Mouse (Mus musculus) heart, postnatal 25 days (tissue): ENCODE measurements around the gene Mrto4. TPM values are rescaled to one million over a fixed set of nuclear protein-coding genes. Genes with fewer than 3 reads are reported as not detected.

Source experiments
- DNase-seq: peaks from one replicate; pipeline ENCODE4 v3.0.0; 2022; ENCODE audit warnings: low spot score
- intact Hi-C: fragments of 180-260 bp; cut with DNase I; formaldehyde crosslinking; loops from one replicate; pipeline ENCODE4 v1.15.1; 2025
- microRNA-seq: library from miRNA; unstranded; fragments of <30 nt; microRNA quantifications from one replicate; pipeline ENCODE4 v1.2.0, GENCODE M21; 2022
- total RNA-seq, 2 experiments: library from RNA; stranded (reverse); gene quantifications; 2 replicates each; pipeline ENCODE4 v1.2.3; 2021

Gene Mrto4
- total RNA-seq, 2 experiments from 2014 or later = 30.1 to 30.5 TPM

DNA sequence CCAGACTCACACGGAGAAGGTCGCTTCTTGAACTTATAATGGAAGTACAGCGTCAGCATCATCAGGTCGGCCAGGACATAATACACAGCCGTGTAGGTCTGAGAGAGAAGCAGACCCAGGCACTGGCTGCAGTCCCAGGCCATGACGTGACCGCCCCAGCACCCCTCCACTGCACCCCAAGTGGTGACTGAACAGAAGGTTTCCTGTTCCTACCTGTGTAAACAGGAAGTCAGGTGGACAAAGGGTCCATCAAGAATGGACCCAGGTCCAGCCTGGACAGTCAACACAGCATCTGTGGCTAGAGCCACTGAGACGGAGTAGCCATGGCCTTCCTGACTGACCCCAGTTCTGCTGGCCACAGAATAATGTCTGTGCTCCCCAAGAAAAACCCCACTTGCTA lies 50.6 kb downstream of the Mrto4 start:
- no peak for DNase-seq
- intact Hi-C loops = no loop called here

DNA sequence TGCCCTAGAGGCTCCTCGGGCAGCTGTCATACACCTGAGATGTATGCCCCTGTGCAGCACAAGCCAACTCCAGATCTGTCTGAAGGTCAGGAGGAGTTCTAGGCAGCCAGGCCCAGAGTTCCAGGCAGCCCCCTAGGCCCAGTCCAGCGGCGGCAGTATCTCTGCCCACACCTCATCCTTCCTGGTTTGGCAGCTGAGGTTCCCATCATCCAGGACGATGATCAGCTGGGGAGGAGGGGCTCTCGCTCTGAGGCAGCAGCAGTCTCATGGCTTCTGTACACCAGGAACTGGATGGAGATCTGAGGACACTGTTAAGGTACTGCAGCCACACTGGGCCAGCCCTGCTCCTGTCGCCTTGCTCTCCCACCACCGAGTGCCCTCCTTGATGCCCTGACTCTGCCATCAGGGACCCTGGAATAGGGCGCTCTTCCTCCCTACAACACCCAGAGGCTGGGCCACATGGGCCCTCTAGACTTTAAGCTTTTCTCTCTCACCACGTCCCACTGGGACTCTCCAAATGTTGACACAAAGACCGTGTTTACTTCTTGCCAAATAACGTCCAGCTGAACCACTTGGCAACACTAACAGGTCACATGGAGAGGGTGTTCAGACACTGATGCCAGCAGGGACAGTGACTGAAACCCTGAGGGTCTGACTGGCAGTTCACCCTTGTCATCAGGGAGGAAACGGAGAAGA lies 53.6 kb downstream of the Mrto4 start:
- intact Hi-C loops = no loop called here

DNA sequence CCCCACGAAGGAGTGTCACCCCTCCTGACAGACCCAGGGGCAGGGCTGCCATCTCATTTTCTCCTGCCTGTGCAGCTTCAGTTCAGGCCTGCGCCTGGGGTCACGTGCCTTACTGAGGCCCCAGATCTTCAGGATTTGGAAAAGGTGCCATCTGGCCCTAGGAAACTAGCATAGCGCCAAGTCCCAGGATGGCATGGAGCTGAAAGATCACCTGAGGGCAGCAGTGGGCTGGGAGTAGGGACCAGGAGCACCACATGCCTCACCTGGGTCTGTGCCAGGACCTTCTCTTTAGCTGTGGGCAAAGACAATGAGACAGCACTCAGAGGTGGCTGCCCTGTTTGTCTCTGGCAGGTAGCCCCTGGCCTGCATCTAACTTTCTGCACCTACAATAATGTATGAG lies 54.8 kb downstream of the Mrto4 start:
- intact Hi-C loops = no loop called here
- no peak for DNase-seq

More for the DNA sequence above, 53.6 kb downstream of the Mrto4 start:
- no peak for DNase-seq

Small RNAs within 50 kb of the gene (microRNA-seq; reads per million reads assigned to microRNA genes)
- gene Gm24245 (not detected), gene Gm25732 (not detected)

Other genes starting within 250 kb of the Mrto4 start
- 100 to 1,000 TPM; 782 to 827 TPM for gene Minos1, start 221.5 kb downstream of the Mrto4 start, total RNA-seq
- 100 to 1,000 TPM; 415 to 449 TPM for gene Capzb, start 159.7 kb downstream of the Mrto4 start, total RNA-seq
- gene Pqlc2, start 41.9 kb downstream of the Mrto4 start, total RNA-seq = 1 to 10 TPM; 6.4 to 6.6 TPM
- 10 to 100 TPM; 42.6 to 46.8 TPM for gene Akr7a5, start 41.8 kb downstream of the Mrto4 start, total RNA-seq
- gene Emc1, start within 50 bp of the Mrto4 start, total RNA-seq = 10 to 100 TPM; 42.0 to 45.1 TPM
- gene Ubr4, start within 50 bp of the Mrto4 start, total RNA-seq = 10 to 100 TPM; 87.4 to 98.3 TPM
- gene Iffo2, start 178.0 kb upstream of the Mrto4 start, total RNA-seq = 1 to 10 TPM; 5.5 to 6.0 TPM